Mouse (Mus musculus): ENCODE data around the gene Gmds. TPM values are rescaled to one million over a fixed set of nuclear protein-coding genes. Genes with fewer than 3 reads are reported as not detected.
A peak's percentile ranks its signal among the peaks of the same experiment; 100 is the strongest.

Gmds gene
- polyA plus RNA-seq, 1 experiment from 2014 or later, result 29.2 TPM

DNA sequence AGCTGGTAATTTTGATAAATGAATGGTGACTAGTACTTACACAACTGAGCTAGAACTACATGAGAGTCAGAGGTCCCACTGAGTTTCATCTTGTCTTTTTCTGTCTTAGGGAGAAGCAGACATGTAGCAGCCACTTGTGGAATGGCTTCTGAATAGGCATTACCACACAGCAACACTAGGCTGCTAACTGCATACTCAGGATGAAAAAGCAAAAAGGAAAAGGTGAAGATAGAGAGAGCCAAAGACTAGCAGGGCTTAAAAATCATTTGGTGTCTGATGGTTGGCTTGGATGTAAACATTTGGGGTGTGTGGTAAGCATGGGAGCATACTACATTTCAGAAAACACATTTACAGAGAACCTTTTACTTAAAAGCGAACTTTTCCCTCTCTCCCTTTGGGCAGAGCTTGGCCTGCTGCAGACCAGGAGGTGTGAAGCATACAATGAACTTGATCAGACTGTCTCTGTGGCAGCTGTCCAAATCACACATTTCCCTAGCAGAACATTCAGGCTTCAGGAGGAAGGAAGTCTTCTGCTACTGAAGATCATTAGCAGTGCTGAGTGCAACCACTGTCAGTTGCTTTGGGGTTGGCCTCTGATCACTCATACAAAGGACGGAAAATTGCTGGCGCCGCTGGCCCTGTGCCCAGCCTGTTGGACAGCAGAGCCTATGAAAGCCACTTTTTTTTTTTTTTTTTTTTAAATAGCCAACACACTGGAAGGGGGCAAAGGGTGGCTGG is 319.9 kb downstream of the Gmds start:
- Histone ChIP-seq H3K4me3 (ENCODE audit: low read depth, low read length) (no peak overlapping the region), H3K9ac (no peak overlapping the region), H3K4me2 (no peak overlapping the region), H3K27ac (ENCODE audit: low read depth) (no peak overlapping the region; the same call in 1 of the 2 replicates), H3K36me3 (ENCODE audit: insufficient read depth) (no peaks in the 10 kb centered on the region), H3K4me1 (ENCODE audit: insufficient read depth) (peaks cover 9% of the 10 kb centered on the region), H3K9me3 (ENCODE audit: low read depth, low read length) (no peaks in the 10 kb centered on the region), H3K27me3 (ENCODE audit: insufficient read depth, low read length) (peaks cover 3% of the 10 kb centered on the region; the same call in 1 of the 2 replicates)
- 35% methylated on average over 4 of the region's 4 CpGs for WGBS
- ATAC-seq (ENCODE audit: insufficient read depth) (peak; percentile 95), DNase-seq (peak; percentile 95)
- TF ChIP-seq CTCF (IDR thresholded peaks at IDR 0.05; ENCODE audit: low read depth), result no peak; the same call in 1 of the 2 replicates

DNA sequence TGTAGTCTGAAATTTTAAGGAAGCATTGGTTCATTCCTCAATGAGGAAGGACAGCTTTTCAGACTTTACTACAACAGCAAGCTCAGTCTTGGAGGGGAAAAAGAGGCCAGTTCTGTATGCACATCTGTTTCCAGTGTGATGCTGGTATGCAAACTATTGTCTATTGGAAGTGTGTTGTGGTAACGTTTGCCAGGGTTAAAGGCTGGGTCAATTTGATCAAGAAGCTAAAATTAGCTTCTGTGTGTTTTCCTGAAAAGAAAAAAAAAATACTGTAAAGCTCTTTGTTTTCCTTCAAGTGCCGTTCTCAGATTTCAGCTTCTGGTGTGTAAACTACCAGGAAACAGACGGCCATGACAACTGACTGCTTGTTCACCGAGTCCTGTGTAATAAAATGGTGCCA is 329.7 kb downstream of the Gmds start:
- H3K27ac ChIP-seq (ENCODE audit: low read depth), result 0 out of 2 replicates have a peak overlapping the region, but pooled peaks have one; percentile 21
- H3K4me2 ChIP-seq, result no peak overlapping the region
- H3K9ac ChIP-seq, result no peak overlapping the region
- H3K36me3 ChIP-seq (ENCODE audit: insufficient read depth), result no peaks in the 10 kb centered on the region
- H3K9me3 ChIP-seq (ENCODE audit: low read depth, low read length), result no peaks in the 10 kb centered on the region
- no peak overlapping the region for H3K4me3 ChIP-seq (ENCODE audit: low read depth, low read length)
- H3K4me1 ChIP-seq (ENCODE audit: insufficient read depth), result peaks cover 5% of the 10 kb centered on the region
- no peak for ATAC-seq (ENCODE audit: insufficient read depth)
- 10% methylated on average over 4 of the region's 4 CpGs for WGBS
- no peak for TF ChIP-seq CTCF (IDR thresholded peaks at IDR 0.05; ENCODE audit: low read depth)
- peak; percentile 55 for DNase-seq
- H3K27me3 ChIP-seq (ENCODE audit: insufficient read depth, low read length), result no peaks in the 10 kb centered on the region

DNA sequence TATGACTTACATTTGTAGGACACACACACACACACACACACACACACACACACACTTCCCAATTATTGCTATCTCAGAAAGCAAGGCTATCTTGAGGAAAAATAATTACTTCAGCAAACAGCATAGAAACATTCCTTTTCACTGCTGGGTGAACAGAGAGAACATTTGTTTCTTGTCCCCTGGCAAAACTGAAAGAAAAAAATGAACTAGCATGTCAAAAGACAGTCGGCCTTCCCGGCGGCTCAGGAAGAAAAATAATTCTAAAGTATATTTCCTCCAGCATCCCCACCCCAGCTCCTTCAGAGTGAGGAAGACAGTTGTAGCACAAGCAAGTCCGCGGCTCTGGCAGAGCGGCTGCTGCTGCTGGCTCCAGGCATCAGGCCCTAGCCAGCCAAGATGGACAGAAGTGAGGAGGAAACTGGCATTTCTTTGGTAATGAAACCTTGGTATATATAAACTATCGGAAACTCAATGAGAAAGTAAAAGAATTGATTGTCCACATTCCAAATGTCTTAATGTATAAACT is 330.4 kb downstream of the Gmds start:
- ATAC-seq (ENCODE audit: insufficient read depth) (peak; percentile 38; the same call in 1 of the 2 replicates), DNase-seq (peak; percentile 66)
- H3K36me3 ChIP-seq (ENCODE audit: insufficient read depth), result no peaks in the 10 kb centered on the region
- H3K27ac ChIP-seq (ENCODE audit: low read depth), result peak overlapping the region; percentile 21; the same call in 1 of the 2 replicates
- peaks cover 5% of the 10 kb centered on the region for H3K4me1 ChIP-seq (ENCODE audit: insufficient read depth)
- no peak for TF ChIP-seq CTCF (IDR thresholded peaks at IDR 0.05; ENCODE audit: low read depth)
- no peaks in the 10 kb centered on the region for H3K27me3 ChIP-seq (ENCODE audit: insufficient read depth, low read length)
- H3K9me3 ChIP-seq (ENCODE audit: low read depth, low read length), result no peaks in the 10 kb centered on the region
- no peak overlapping the region for H3K4me3 ChIP-seq (ENCODE audit: low read depth, low read length)
- 10% methylated on average over 7 of the region's 7 CpGs for WGBS
- H3K9ac ChIP-seq, result no peak overlapping the region
- peak overlapping the region; percentile 28; the same call in 1 of the 2 replicates for H3K4me2 ChIP-seq

DNA sequence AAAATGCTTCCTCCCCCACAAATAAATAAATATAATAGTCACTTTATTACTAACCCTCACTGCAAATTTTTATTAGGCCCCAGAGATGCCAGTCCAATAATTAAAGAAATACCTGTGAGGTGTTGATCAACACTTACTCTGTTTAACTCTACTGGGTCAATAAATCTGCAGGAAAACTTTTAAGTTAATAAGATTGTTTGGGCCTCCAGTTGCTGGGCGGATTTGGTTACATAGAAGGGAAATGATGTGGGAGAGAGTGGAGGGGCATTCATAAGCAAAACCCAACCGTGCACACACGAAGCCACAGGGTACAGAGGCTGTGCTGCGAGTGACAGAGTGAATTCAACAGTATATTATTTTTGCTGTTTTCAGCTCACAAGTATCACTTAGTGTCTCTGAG is 345.1 kb downstream of the Gmds start:
- Histone ChIP-seq H3K4me2 (no peak overlapping the region), H3K36me3 (ENCODE audit: insufficient read depth) (no peaks in the 10 kb centered on the region), H3K9ac (no peak overlapping the region), H3K27ac (ENCODE audit: low read depth) (no peak overlapping the region), H3K27me3 (ENCODE audit: insufficient read depth, low read length) (no peaks in the 10 kb centered on the region), H3K4me1 (ENCODE audit: insufficient read depth) (peaks cover 4% of the 10 kb centered on the region; the same call in 1 of the 2 replicates), H3K4me3 (ENCODE audit: low read depth, low read length) (no peak overlapping the region), H3K9me3 (ENCODE audit: low read depth, low read length) (no peaks in the 10 kb centered on the region)
- DNase-seq, result no peak
- 72% methylated on average over 4 of the region's 4 CpGs for WGBS
- no peak for ATAC-seq (ENCODE audit: insufficient read depth)
- TF ChIP-seq CTCF (IDR thresholded peaks at IDR 0.05; ENCODE audit: low read depth), result no peak

DNA sequence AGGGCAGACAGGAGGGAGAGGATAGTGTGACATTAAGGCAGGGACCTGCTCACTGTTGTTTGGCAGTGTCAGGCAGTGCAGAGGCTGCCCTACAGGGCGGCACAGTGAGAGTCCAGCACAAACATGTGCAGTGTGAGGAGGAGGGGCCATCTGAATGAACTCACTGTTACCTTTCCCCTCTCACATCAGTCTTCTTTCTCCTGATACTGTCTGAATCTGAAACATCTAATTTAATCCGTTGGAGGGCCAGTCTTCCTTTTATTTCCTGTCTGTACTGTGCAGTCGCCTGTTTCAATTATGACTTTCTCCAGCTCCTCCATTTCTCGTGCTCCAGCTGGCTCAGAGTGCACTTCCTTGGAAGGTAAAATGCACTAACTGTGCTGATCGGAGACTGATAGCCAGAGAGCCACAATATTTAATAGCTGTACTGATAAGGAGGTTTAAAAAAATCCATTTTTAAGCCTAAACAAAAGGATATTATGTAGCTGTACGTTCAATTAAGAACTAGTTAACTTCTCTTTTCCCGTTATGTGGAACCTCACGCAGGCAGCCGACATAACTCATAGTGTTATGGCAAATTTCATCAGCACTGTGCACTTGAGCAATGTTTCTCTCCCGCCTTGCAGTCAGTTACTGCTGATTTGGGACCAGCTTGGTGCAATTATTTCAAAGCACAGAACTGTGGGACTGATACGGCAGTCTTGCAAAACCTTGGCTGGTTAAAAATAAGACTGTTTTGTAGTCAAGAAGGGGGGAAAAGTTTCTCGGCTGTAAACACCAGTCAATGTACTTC is 345.9 kb downstream of the Gmds start:
- H3K27ac ChIP-seq (ENCODE audit: low read depth), result no peak overlapping the region

DNA sequence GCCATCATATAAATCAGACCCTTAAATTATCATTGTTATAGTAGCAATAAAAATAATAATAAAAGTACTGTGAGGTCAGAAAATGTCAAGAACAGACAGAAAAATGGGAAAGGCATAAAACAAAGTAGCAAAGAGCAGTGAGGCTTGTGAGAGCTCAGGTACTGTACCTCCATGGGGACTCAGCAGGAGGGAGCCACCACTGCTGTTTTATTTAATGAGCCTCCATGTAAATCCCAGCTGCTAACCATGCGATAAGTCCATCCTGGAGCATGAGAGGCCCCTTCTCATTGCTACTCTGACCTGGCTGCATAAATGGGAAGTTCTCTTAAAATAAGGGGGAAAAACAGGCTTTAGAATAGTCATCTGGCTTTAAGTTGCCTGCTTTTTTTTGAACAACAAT is 357.3 kb downstream of the Gmds start:
- no peak for ATAC-seq (ENCODE audit: insufficient read depth)
- no peaks in the 10 kb centered on the region for H3K9me3 ChIP-seq (ENCODE audit: low read depth, low read length)
- no peak overlapping the region for H3K4me2 ChIP-seq
- no peaks in the 10 kb centered on the region for H3K36me3 ChIP-seq (ENCODE audit: insufficient read depth)
- no peak overlapping the region for H3K27ac ChIP-seq (ENCODE audit: low read depth)
- H3K27me3 ChIP-seq (ENCODE audit: insufficient read depth, low read length), result no peaks in the 10 kb centered on the region
- no peak for TF ChIP-seq CTCF (IDR thresholded peaks at IDR 0.05; ENCODE audit: low read depth)
- no peak overlapping the region for H3K9ac ChIP-seq
- no peak overlapping the region for H3K4me3 ChIP-seq (ENCODE audit: low read depth, low read length)
- DNase-seq, result no peak
- no peaks in the 10 kb centered on the region for H3K4me1 ChIP-seq (ENCODE audit: insufficient read depth)
- WGBS, result 97% methylated on average over 1 of the region's 1 CpGs

More for the DNA sequence above, 345.9 kb downstream of the Gmds start:
- WGBS, result 21% methylated on average over 12 of the region's 12 CpGs
- peaks cover 4% of the 10 kb centered on the region; the same call in 1 of the 2 replicates for H3K4me1 ChIP-seq (ENCODE audit: insufficient read depth)
- H3K4me3 ChIP-seq (ENCODE audit: low read depth, low read length), result no peak overlapping the region
- peak overlapping the region; percentile 42 for H3K4me2 ChIP-seq
- ATAC-seq (ENCODE audit: insufficient read depth) (peak; percentile 68; the same call in 1 of the 2 replicates), DNase-seq (peak; percentile 33)
- no peak overlapping the region for H3K9ac ChIP-seq
- no peaks in the 10 kb centered on the region for H3K9me3 ChIP-seq (ENCODE audit: low read depth, low read length)
- no peaks in the 10 kb centered on the region for H3K36me3 ChIP-seq (ENCODE audit: insufficient read depth)
- no peaks in the 10 kb centered on the region for H3K27me3 ChIP-seq (ENCODE audit: insufficient read depth, low read length)
- no peak for TF ChIP-seq CTCF (IDR thresholded peaks at IDR 0.05; ENCODE audit: low read depth)

DNA sequence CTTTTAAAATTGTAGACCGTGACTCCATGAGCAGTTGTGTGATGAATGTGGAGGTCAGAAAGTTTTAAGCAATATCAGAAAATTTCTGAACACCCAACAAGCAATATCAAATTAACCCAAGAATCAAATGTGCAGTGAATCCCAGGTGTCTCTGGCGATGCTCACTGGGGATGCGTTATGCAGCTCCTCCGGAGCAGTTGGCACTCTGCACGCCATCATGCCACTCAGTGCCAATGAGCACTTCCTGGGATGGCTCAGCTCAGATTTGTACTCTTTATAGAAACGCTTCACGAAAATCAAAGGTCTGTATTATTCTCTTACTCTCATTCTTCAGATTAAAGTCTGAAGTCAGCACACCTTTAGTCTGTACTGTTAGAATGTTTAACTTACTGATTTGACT is 360.4 kb downstream of the Gmds start:
- ATAC-seq (ENCODE audit: insufficient read depth), result no peak
- no peak for TF ChIP-seq CTCF (IDR thresholded peaks at IDR 0.05; ENCODE audit: low read depth)
- no peak overlapping the region for H3K4me3 ChIP-seq (ENCODE audit: low read depth, low read length)
- no peaks in the 10 kb centered on the region for H3K36me3 ChIP-seq (ENCODE audit: insufficient read depth)
- H3K9me3 ChIP-seq (ENCODE audit: low read depth, low read length), result no peaks in the 10 kb centered on the region
- H3K4me2 ChIP-seq, result no peak overlapping the region
- WGBS, result 89% methylated on average over 7 of the region's 7 CpGs
- DNase-seq, result no peak
- H3K27ac ChIP-seq (ENCODE audit: low read depth), result no peak overlapping the region
- H3K4me1 ChIP-seq (ENCODE audit: insufficient read depth), result no peaks in the 10 kb centered on the region
- no peak overlapping the region for H3K9ac ChIP-seq
- H3K27me3 ChIP-seq (ENCODE audit: insufficient read depth, low read length), result no peaks in the 10 kb centered on the region
